Mouse (Mus musculus) liver, adult 2 months (tissue): Measurements from ENCODE around the gene BC024978.

Experiments
- CTCF ChIP-seq: fragments of 200-500 bp; IDR thresholded peaks from 2 replicates; pipeline ENCODE4 v1.5.1; 2011; ENCODE audit warnings: low read depth, low read length, control low read depth
- POLR2A ChIP-seq: fragments of 200-500 bp; IDR thresholded peaks from 2 replicates; pipeline ENCODE4 v1.6.1; 2011; ENCODE audit warnings: low read length, control low read depth; ENCODE audit not compliant: insufficient read depth; ENCODE audit errors: extremely low read depth

- TF ChIP-seq POLR2A (no peak), CTCF (no peak)
Observed at GRCm38 (mm10) chr7:27238568-27238967, 43.0 kb downstream of the BC024978 start.
